Mouse (Mus musculus) urinary bladder, postnatal 10 days (tissue): ENCODE results near the gene Kirrel.
"Not testable (repeated sequence)": the region's sequence is repeated elsewhere in the genome, so short reads cannot be mapped to it uniquely, and the experiment has no call there.

Experiments
- DNase-seq: peaks from one replicate; pipeline ENCODE4 v3.0.0; 2022; ENCODE audit warnings: low spot score

Kirrel gene

DNA sequence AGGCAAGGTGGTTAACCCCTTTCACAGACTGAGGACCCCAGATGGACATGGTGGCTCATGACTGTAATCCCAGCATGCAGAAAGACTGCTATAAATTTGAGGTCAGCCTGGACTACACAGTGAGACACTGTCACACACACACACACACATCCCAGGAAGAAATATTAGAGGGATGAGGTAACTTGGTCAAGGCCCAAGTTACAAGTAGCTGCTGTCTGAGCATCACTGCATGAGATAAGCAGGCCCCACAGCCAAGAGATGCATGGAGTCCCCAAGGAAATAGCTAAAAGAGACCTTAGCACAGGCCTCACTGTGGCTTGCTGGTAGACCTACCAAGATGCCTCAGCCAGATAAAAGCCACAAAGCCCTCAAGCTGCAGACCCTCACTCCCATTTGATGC, 39.6 kb downstream of the Kirrel start:
- no peak for DNase-seq

DNA sequence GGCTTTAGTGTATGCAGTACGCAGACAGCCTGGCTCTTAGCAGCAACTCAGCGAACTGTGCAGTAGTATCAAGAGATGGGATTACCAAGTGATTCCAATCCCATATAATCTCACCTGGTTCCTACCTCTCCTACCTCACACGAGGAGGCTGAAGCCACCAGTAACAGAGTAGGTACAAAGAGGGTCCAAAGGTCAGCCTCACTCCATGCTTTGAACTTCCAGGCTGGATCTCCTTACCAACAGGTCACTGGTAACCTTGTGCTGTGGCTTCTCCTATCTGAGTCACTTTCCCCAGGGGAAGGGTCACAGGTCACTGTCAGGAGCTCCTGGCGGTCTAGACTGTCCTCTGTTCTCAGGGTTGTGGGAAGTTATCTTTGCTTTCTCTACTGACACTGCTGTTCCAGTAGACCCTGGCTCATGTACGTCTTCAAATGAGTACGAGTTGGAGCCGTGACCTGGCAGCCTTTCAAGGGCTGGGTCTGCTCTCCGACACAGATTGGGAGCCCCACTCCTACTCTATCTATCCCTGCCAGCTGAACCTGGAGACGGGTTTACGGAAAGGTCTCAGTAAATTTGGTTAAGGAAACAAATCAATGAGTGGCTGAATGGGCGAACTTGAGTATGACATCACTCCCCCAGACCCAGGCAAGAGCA, 42.7 kb downstream of the Kirrel start:
- DNase-seq = no peak

DNA sequence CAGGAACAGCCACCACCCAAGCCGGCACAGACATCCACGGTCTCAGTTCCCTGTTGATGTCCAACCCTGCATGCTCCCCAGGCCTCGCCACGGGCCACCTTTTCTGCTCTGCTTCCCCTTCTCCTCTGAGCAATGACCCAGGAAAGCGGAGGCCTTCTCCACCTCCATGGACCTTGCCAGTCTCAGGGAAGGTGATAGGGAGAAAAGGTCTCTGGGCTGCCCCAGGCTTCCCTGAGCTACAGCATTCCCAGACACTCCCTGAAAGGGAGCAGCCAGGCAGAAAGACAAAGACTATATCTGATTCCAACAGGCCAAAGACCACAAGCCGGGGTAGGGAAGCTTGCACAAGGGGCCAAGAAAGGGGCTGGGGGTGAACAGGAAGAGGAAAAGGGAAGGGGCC, 43.6 kb downstream of the Kirrel start:
- no peak for DNase-seq

DNA sequence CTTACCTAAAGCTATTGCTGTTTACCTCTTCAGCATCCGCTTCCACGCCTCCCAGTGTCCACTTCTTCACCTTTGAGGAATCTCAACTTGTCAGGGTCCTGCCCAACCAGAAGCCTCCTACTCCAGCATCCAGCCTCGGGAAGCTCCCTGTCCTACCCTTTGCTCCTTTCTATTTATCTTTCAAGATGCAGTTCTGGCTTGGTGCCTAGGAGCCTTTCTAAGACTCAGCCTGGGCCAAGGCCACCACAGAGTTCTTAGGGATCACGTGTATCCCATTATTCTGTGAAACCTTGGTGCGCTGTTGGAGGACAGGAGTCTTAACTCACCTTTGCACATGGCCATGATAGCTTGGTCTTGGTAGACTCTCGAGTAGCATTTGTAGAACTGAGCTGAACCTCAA, 50.8 kb downstream of the Kirrel start:
- DNase-seq = no peak

DNA sequence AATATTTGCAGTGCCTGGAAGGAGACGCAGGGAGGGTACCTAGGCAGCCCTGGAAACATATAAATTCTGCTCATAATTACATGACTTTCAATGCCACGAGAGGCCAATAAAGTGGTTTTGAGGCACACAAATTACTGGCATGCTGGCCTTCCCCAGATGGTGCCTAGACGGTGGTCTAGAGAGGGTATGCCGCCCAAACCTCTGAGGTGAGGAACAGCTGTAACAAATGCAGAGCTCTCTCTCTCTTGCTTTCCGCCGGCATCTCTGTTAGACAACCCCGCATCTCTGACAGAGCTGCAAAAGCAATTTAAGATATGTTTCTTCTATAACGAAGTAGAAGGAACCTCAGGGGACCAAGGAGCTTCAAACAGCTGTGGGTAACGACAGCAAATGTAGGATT, 56.3 kb downstream of the Kirrel start:
- no peak for DNase-seq

DNA sequence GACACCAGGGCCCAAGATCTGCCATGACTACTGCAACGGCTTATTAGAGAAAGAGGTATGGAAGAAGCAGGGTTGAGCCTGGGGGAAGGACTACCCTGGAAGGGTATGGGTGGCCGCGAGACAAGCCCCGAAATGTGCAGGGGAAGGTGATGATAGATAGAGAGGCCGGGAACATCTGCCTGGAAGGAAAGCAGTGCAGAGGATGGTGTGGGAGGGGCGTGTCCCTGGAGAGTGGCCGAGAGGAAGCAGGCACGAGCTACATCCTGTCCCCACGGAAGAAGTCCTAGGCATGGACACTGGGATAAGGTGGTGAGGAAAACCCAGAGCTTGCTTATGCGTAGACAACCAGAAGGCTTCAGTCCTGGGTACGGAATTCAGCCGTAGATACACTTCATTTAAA, 56.9 kb downstream of the Kirrel start:
- DNase-seq = no peak

DNA sequence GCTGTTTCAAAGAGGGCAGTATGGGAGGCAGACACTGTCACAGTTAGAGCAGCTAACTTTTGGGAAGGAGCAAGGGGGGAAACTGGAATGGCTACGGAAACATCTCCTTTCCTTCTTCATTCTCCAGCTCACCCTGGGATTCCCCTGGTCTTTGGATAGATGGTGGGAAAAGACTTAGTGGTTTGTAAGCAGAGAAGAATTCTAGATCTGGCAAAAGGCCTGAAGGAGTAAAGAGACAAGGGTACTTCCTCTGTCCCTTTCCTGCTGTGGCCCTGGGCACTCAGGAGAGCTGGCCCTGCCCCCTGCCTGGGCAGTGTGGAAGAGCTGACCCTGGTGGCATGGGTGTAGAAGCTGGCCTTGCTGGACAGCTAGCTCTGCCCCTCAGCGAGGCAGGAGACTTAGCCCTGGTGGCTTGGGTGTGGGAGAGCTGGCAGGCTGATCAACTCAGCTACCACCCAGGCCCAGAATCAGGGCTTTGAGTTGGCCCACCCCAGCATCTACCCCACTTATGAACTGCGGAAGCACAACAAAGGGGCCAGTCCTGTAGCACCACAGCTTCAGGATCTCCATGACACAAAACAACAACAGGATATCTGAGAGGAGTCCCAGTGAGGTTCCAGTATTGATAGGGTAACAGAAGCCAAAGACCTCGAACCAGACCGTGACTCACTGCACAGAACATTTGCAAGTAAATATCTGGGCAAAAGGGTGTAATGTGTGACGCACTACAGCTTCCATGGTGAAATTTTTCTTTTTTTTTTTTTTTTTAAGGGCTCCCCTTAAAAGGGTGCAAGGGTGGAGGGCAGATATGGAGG, 58.6 kb downstream of the Kirrel start:
- DNase-seq = no peak

DNA sequence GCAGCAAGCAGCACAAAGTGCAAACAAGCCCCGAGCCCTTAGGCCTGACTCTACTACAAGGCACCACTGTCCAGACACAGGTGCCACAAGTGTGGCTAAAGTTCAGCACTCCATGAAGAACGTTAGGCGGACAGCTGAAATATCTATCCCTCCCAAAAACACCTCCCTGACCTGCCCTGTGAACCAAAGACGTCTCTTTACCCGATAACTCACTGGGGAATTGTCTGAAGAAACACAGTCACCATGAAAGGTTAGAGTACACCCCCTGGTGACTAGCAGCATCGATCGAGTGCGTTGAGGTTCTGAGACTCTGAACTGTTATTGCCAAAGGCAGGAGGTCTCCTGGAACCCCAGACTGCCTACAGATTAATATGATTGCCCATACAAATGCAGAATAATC, 59.3 kb downstream of the Kirrel start:
- no peak for DNase-seq

DNA sequence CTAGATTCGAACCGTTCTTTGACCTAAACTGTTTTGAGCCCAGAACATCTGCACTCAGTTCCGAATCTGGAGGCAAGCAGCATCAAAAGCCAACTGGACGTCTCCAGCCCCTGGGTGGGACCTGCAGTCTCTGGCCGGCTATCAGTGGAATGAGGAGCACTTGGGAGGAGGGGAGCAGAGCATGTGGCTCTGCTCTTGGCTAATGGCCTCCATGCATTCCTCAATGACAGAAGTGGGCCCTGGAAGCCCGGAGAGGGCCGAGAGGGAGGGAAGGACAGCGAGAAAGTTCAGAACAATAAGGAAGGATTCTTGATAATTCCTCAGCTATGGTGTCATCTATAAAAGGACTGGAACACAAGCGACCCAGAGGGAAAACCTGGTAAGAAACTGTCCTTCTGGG, 59.7 kb downstream of the Kirrel start:
- DNase-seq = no peak

DNA sequence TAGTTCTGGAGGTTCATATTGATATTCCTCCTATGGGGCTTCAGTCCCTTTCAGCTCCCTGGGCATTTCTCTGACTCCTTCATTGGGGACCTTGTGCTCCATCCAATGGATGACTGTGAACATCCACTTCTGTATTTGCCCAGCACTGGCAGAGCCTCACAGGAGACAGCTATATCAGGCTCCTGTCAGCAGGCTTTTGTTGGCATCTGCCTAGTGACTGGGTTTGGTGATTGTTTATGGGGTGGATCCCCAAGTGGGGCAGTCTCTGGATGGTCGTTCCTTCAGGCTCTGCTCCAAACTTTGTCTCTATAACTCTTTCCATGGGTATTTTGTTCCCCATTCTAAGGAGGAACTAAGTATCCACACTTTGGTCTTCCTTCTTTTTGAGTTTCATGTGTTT, 60.7 kb downstream of the Kirrel start:
- not testable (repeated sequence) for DNase-seq

DNA sequence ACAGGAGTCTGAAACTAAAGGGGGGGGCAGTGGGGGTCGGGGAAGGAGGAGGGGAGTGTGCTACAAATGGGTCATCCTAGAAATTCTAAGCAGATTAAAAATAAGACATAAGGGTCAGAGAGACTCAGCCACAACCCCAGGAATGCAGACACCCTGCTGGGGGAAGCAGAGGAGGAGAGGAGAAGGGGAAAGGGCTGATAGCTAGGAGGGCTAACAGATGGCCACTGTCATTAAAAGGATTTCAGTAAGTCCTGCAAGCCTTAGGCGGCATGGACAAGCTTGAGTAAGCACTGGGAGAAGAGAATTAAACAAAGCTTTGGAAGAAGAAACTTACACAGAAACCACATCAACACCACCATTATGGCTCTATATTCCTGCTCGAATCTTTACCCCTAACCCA, 62.3 kb downstream of the Kirrel start:
- DNase-seq = no peak

DNA sequence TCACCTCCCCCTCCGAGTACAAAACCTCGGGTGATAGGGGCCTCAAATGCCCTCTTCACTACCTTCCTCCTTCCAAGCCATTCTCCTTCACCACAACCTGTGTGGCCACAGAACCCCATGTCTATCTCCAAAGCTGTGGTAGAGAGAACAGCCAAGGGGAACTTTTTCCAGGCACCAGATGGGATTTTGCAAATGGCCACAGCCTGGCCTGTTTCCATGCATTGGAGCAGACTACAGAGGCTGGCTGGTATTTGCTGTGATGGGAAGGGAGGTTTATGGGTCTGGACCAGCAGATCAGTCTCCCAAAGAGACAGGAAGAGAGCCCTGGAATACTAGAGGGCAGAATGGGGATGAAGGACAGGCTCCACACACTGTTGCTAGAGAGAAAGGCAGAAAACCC, 69.7 kb downstream of the Kirrel start:
- DNase-seq = no peak

DNA sequence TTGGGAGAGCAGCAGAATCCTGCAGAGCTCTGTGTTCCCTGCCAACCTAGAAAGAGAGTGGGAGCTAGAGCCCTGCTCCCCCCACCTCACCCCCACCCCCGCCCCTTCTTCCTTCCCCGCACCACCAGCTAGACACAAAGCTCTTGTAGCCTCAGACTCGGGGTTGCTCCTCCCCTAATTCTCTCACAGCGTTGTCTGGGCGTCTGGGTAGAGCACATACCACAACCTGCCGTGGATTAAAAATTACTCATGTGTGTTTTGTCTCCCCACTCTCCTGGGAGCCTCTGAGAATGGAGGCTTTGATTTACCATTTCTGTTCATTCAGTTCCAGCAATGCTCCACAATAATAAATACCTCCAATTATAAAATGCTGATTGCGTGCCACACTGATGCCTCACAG, 72.2 kb downstream of the Kirrel start:
- no peak for DNase-seq

DNA sequence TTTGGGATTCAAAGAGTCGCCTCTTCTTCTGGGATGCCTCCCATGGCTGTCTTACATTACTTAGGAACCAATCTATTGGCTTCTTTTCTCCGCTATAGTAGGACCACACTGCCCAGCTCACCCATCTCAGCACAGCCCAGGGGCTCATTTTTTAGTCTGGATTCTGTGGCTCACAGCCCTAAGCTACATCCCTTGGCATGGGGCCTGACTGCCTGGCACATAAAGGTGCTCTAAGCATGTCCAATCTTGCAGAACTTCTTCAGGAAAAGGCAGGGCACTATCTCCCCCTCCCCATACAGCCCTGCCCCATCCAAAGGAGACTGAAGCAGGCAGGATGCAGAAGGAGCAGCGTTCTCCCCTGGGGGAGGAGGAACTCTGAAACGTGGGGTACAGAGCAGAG, 73.6 kb downstream of the Kirrel start:
- no peak for DNase-seq

DNA sequence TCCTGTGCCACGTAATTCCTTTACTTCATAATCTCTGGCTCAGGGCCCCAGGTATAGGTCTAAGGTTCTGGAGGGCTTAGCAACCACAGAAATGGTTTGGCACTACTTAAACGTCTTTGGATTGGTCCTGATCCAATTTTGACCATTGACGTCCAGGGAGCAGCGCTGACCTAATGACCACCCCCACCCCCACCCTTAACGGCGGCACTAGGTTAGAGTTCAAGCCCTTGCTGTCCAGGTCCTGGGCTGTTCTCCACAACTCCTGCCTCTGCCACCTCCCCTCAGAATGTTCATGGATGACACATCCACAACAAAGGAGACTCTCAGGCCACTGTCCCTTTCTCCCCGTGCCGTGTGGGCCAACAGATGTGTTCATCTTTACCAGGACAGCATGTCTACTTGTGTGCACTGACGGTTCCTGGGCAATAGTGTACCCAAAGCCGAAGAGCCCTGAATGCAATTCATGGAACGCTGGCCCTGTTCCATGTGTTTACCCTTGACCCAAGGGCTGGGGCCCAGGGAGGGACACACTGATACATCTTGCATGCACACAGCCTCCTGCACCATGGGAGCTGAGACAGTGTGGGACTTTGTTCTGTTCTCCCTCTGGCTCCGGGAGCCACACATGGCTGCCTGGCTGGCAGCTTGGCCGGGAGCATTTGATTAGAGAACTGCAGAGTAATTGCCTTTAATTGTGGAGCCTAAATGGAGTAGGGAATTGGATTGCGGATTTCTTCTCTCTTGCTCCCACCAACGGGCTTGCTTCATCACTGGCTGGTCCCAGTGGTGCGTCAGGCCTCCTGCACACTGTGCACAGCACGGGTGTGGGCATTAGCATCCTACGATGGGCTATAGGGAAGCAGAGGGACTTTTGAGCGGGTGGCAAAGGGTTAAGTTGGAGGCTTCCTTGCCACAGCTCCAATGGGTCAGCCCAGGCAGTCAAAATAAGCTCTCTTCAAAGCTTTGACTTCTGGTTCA, 76.3 kb downstream of the Kirrel start:
- DNase-seq = no peak

DNA sequence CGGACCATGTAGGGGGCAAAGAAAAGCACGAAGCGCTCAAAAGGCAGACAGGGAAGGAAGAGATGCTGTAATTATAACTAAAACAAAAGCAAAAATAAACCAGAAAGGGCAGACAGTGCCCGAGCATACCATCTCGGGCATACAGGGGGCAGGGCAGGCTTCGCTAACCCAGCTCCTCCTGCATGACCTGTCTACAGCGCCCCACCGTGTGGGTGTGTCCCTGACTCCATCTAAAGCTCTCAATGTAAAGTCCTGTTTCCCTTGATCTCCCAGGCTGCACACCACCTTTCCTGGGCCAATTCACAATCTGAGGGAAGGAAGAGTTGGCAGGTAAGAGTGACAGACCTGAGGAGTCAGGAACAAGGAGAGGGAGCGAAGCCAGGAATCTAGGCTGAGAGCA, 77.3 kb downstream of the Kirrel start:
- no peak for DNase-seq

DNA sequence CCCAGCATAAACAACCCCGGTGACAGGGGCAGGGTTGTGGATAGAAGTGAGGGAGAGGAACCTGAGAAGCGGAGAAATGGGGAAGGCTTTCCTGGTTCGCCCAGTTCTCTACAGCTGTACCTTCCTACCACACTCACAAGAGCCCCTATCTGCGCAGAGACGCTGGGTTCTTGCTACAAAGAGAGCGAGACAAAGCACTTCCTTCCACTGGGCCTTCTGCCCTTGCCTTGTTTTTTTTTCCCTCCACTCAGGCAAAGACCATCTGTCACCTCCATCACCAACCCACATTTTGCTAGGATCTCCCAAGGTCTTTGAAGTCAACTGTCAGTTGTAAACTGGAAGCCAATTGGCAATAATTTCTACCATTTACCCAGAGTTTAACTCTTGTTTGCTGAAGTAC, 80.8 kb downstream of the Kirrel start:
- DNase-seq = no peak

DNA sequence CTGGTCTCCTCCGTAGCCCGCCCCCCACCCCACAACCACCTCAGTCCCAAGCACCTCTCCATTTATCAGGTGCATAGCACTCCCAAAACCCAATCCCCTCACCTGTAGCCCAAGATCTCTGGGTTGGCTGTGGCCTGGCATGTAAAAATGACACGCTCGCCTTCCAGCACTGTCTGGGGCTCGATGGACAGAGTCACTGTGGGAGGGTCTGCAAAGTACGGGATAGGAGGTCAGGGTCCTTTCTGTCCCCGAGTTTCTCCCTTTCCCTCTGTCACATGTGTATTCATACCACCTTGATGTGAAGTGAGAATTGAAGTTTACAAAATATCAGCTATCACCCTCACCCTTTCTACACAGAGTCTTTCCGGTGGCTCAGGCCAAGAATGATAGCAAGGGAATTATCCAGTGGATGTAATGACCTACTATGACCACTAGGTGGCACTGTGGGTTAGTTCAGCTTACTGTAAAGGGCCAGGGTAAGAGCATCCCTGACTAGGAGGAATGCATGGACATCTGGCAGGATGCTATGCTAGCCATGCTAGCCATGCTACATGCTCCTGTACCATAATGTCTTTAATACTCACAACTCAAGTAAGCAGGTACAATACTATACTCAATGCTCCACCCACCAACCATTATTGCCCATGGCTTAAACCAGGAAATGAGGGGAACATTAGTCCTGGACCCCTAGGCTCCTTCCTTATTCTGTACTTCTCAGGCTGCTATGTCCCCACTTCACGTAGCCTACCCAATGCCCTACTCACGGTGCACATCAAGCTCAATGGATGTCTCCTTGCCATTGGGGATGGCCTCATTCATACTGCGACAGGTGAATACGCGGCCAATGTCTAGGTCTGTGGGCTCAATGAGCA, 84.6 kb downstream of the Kirrel start:
- no peak for DNase-seq

DNA sequence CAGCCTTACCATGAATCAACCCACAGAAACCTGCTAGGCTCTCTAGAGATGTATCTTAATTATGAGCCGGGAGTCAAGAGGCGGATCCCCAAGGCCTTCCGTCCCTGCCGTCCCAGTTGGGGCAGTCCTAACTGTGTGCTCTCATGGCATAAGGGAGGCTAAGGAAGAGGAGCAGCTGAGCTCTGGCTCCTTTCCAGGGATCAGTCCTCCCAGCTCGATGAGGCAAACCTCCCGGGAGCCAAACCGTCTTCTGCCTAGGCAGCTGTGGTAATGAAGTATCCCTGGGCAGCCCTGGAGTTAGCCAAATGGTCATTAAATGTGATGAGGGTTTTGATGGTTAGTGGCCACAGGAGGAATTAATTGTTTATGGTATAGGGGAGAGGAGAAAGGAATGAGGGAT, 87.4 kb downstream of the Kirrel start:
- no peak for DNase-seq

DNA sequence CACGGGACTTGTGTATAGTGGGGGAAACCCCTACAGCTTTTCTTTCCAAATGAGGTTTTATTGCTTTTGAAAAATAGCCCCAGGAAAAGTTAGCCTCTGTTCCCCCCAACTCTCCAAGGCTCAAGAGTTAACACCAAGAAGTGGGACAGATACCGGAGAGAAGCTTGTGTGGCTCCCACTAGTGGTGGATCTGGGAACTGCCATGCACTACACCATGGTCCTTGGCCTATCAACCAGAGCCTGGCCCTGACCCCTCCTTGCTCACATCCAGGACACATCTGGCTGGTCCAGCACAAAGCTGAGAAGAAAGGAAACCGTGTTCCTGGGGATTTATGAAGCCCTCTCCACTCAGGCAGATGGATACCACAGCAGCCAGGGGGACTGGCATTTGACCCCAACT, 92.3 kb downstream of the Kirrel start:
- no peak for DNase-seq

DNA sequence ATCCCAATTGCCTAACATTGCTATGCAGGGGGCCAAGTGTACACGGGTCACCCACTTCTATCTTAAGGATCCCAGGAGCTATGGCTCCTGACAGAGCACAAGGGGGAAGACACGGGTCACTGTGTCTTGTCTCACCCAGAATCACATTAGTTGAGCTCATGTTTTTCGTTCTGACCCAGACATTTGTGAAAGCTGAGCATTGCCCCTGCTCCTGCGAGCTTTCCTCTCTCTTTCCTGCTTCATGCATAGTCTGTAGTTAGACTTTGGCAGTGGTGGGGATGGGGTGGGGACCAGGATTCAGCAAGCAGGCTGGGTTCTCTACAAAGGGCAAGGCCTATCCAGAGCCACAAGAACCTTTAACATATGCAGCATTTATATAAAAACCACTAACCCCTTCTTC, 94.8 kb downstream of the Kirrel start:
- no peak for DNase-seq

DNA sequence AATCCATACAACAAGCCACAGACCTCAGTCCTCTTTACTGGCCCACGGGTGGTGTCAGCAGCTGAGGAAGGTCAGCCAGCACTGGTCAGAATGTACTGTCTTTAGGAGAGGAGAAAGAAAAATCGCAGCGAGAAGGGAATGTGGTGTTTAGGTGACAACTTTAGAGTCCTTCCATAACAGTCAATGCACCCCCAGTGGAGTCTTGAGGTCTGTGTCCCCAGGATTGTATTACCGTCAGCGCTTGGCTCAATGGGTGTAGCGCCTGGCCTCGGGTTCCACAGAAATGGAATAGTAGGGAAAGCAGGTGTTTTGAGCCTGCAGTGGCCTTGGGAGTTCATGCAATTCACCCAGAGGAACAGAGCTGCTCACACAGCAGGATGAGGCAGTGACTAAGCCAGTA, 95.2 kb downstream of the Kirrel start:
- no peak for DNase-seq
